Mouse (Mus musculus) neural tube, embryonic 14.5 days (tissue): ENCODE data around the gene Saa2. TPM values are rescaled to one million over a fixed set of nuclear protein-coding genes. Genes with fewer than 3 reads are reported as not detected.

Source experiments
- ATAC-seq: fragments of 200-750 bp; cut with Nextera tagmentation; 2 replicates; pipeline ENCODE4 v1.8.0; 2017; ENCODE audit warnings: low read depth, mild to moderate bottlenecking, moderate TSS enrichment, moderate library complexity
- H3K27ac ChIP-seq: fragments of 300-500 bp; sonication (generic); 2 replicates; pipeline ENCODE4 v1.5.1; 2014; ENCODE audit warnings: low read depth, mild to moderate bottlenecking, control low read depth, low read length, moderate library complexity, mixed read lengths
- H3K27me3 ChIP-seq: fragments of 300-500 bp; sonication (generic); 2 replicates; pipeline ENCODE4 v1.6.1; 2014; ENCODE audit warnings: low read length; ENCODE audit not compliant: control insufficient read depth, insufficient read depth
- H3K36me3 ChIP-seq: fragments of 300-500 bp; sonication (generic); 2 replicates; pipeline ENCODE4 v1.6.1; 2014; ENCODE audit warnings: low read length, mixed read lengths; ENCODE audit not compliant: control insufficient read depth, insufficient read depth
- H3K4me1 ChIP-seq: fragments of 300-500 bp; sonication (generic); 2 replicates; pipeline ENCODE4 v1.6.1; 2014; ENCODE audit warnings: low read length; ENCODE audit not compliant: control insufficient read depth, insufficient read depth
- H3K4me2 ChIP-seq: fragments of 300-500 bp; sonication (generic); 2 replicates; pipeline ENCODE4 v1.6.1; 2014; ENCODE audit warnings: mild to moderate bottlenecking, low read depth, low read length, control low read depth
- H3K4me3 ChIP-seq: fragments of 300-500 bp; sonication (generic); 2 replicates; pipeline ENCODE4 v1.5.1; 2014; ENCODE audit warnings: low read depth, low read length, control low read depth, mixed read lengths
- H3K9ac ChIP-seq: fragments of 300-500 bp; sonication (generic); replicated peaks from 2 replicates; pipeline ENCODE4 v1.6.1; 2014; ENCODE audit warnings: low read depth, mild to moderate bottlenecking, control low read depth, low read length, mixed read lengths
- H3K9me3 ChIP-seq: fragments of 300-500 bp; sonication (generic); 2 replicates; pipeline ENCODE4 v1.6.1; 2016; ENCODE audit warnings: low read length; ENCODE audit not compliant: control insufficient read depth
- WGBS: fragments of 180-500 bp; shearing (Covaris S2); extraction: QIAGEN DNeasy Blood & Tissue Kit; methylation state at CpG from one replicate; pipeline ENCODE4 v1.1.7; 2014; 5-methylcytosine and 5-hydroxymethylcytosine counted together
- polyA plus RNA-seq: library from polyadenylated mRNA; unstranded; fragments of >200 nt; fragmentation: Nextera tagmentation; extraction: Ambion mirVana; gene quantifications from 2 replicates; pipeline ENCODE4 v1.2.1, GENCODE M21; 2014

Saa2 gene
- polyA plus RNA-seq, 1 experiment from 2014 or later: not detected

- Histone ChIP-seq H3K4me3 (no peak overlapping the region), H3K4me1 (no peaks in the 10 kb centered on the region), H3K4me2 (no peak overlapping the region), H3K9me3 (no peaks in the 10 kb centered on the region), H3K36me3 (no peaks in the 10 kb centered on the region), H3K27ac (no peak overlapping the region), H3K27me3 (no peaks in the 10 kb centered on the region), H3K9ac (no peak overlapping the region)
- no peak for ATAC-seq
- WGBS: 87% methylated on average over 3 of the region's 3 CpGs
These were observed 5.8 kb upstream of the Saa2 start for GRCm38 (mm10) chr7:46745816-46746215.

GRCm38 (mm10) chr7:46746381-46746780, 5.2 kb upstream of the Saa2 start:
- no peak overlapping the region for H3K4me2 ChIP-seq
- H3K9ac ChIP-seq: no peak overlapping the region
- 86% methylated on average over 7 of the region's 7 CpGs for WGBS
- no peaks in the 10 kb centered on the region for H3K27me3 ChIP-seq
- ATAC-seq: no peak
- no peaks in the 10 kb centered on the region for H3K36me3 ChIP-seq
- no peak overlapping the region for H3K4me3 ChIP-seq
- H3K9me3 ChIP-seq: no peaks in the 10 kb centered on the region
- no peaks in the 10 kb centered on the region for H3K4me1 ChIP-seq
- no peak overlapping the region for H3K27ac ChIP-seq

GRCm38 (mm10) chr7:46748459-46748858, 3.1 kb upstream of the Saa2 start:
- no peak for ATAC-seq
- Histone ChIP-seq H3K27ac (no peak overlapping the region), H3K27me3 (no peaks in the 10 kb centered on the region), H3K4me3 (no peak overlapping the region), H3K36me3 (no peaks in the 10 kb centered on the region), H3K4me2 (no peak overlapping the region), H3K9ac (no peak overlapping the region), H3K4me1 (no peaks in the 10 kb centered on the region), H3K9me3 (no peaks in the 10 kb centered on the region)
- 31% methylated on average over 3 of the region's 3 CpGs for WGBS

- Histone ChIP-seq H3K36me3 (peaks cover 38% of the 10 kb centered on the region), H3K4me3 (no peak overlapping the region), H3K9me3 (no peaks in the 10 kb centered on the region), H3K4me2 (no peak overlapping the region), H3K9ac (no peak overlapping the region), H3K4me1 (no peaks in the 10 kb centered on the region), H3K27me3 (no peaks in the 10 kb centered on the region), H3K27ac (no peak overlapping the region)
- 74% methylated on average over 11 of the region's 11 CpGs for WGBS
- ATAC-seq: no peak
These were observed 9.6 kb downstream of the Saa2 start for GRCm38 (mm10) chr7:46761049-46761795.

GRCm38 (mm10) chr7:46762601-46763000, 11.0 kb downstream of the Saa2 start:
- no peak for ATAC-seq
- no peaks in the 10 kb centered on the region for H3K4me1 ChIP-seq
- H3K9me3 ChIP-seq: no peaks in the 10 kb centered on the region
- 93% methylated on average over 5 of the region's 5 CpGs for WGBS
- H3K9ac ChIP-seq: no peak overlapping the region
- no peaks in the 10 kb centered on the region for H3K27me3 ChIP-seq
- no peak overlapping the region for H3K27ac ChIP-seq
- H3K4me2 ChIP-seq: no peak overlapping the region
- peaks cover 39% of the 10 kb centered on the region for H3K36me3 ChIP-seq
- H3K4me3 ChIP-seq: no peak overlapping the region

GRCm38 (mm10) chr7:46764672-46765071, 13.1 kb downstream of the Saa2 start:
- 92% methylated on average over 8 of the region's 8 CpGs for WGBS
- no peaks in the 10 kb centered on the region for H3K9me3 ChIP-seq
- peaks cover 60% of the 10 kb centered on the region for H3K36me3 ChIP-seq
- no peaks in the 10 kb centered on the region for H3K4me1 ChIP-seq
- H3K27ac ChIP-seq: no peak overlapping the region
- no peak for ATAC-seq
- H3K27me3 ChIP-seq: no peaks in the 10 kb centered on the region
- no peak overlapping the region for H3K4me3 ChIP-seq
- no peak overlapping the region for H3K9ac ChIP-seq
- no peak overlapping the region for H3K4me2 ChIP-seq

- no peak overlapping the region for H3K4me3 ChIP-seq
- no peak overlapping the region for H3K27ac ChIP-seq
- no peak for ATAC-seq
These were observed 15.8 kb downstream of the Saa2 start for GRCm38 (mm10) chr7:46767371-46767770.

GRCm38 (mm10) chr7:46768451-46768850, 16.9 kb downstream of the Saa2 start:
- Histone ChIP-seq H3K27me3 (no peaks in the 10 kb centered on the region), H3K27ac (no peak overlapping the region), H3K4me3 (no peak overlapping the region), H3K4me1 (no peaks in the 10 kb centered on the region), H3K4me2 (no peak overlapping the region), H3K36me3 (peaks cover 61% of the 10 kb centered on the region), H3K9me3 (no peaks in the 10 kb centered on the region), H3K9ac (no peak overlapping the region)
- 95% methylated on average over 7 of the region's 7 CpGs for WGBS
- ATAC-seq: no peak

More at GRCm38 (mm10) chr7:46767371-46767770, 15.8 kb downstream of the Saa2 start:
- Histone ChIP-seq H3K27me3 (no peaks in the 10 kb centered on the region), H3K4me1 (no peaks in the 10 kb centered on the region), H3K9ac (no peak overlapping the region), H3K4me2 (no peak overlapping the region), H3K9me3 (no peaks in the 10 kb centered on the region), H3K36me3 (peaks cover 64% of the 10 kb centered on the region)

GRCm38 (mm10) chr7:46770706-46771105, 19.1 kb downstream of the Saa2 start:
- peaks cover 65% of the 10 kb centered on the region for H3K36me3 ChIP-seq
- no peak overlapping the region for H3K27ac ChIP-seq
- H3K4me2 ChIP-seq: no peak overlapping the region
- no peak for ATAC-seq
- H3K9ac ChIP-seq: no peak overlapping the region
- no peaks in the 10 kb centered on the region for H3K27me3 ChIP-seq
- WGBS: 69% methylated on average over 4 of the region's 4 CpGs
- H3K4me3 ChIP-seq: no peak overlapping the region
- H3K4me1 ChIP-seq: no peaks in the 10 kb centered on the region
- H3K9me3 ChIP-seq: no peaks in the 10 kb centered on the region
